Mouse (Mus musculus): ENCODE measurements at regions not wholly inside any gene's neighbourhood (a gene's known extent, or its start where the extent isn't known, plus 50 kb on each side); places are given as distances from the start of the nearest gene placed in this dataset.

DNA sequence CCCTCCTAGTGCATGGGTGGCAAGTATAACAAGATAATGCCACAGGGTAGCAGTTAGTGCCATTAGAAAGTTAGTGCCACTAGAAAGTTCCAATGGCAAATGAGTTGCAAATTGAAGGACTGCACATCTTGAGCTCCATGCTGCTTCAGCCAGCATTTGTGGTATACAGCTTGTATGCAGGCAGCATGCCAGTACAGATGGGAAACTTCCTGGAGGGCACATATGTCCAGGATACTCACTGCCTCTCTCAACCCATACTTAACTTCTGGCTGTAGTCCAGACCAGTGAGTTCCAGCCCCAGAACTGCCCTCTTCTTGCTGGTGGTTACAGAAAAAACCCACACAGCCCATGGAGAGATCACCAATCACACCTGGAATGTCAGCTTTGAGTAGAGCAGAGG, 113.8 kb upstream of the Plxna2 start:
- no peak for TF ChIP-seq POLR2A (IDR thresholded peaks at IDR 0.05; ENCODE audit: borderline replicate concordance, control insufficient read depth, low read depth, low read length)
- no peak for TF ChIP-seq CTCF (IDR thresholded peaks at IDR 0.05; ENCODE audit: control insufficient read depth, insufficient read depth, low read length)
